Mouse (Mus musculus): ENCODE data around the gene Nek2. TPM values are rescaled to one million over a fixed set of nuclear protein-coding genes. Genes with fewer than 3 reads are reported as not detected.

The Nek2 gene
- total and polyA plus RNA-seq, 2 experiments = 0.28 to 0.46 TPM

DNA sequence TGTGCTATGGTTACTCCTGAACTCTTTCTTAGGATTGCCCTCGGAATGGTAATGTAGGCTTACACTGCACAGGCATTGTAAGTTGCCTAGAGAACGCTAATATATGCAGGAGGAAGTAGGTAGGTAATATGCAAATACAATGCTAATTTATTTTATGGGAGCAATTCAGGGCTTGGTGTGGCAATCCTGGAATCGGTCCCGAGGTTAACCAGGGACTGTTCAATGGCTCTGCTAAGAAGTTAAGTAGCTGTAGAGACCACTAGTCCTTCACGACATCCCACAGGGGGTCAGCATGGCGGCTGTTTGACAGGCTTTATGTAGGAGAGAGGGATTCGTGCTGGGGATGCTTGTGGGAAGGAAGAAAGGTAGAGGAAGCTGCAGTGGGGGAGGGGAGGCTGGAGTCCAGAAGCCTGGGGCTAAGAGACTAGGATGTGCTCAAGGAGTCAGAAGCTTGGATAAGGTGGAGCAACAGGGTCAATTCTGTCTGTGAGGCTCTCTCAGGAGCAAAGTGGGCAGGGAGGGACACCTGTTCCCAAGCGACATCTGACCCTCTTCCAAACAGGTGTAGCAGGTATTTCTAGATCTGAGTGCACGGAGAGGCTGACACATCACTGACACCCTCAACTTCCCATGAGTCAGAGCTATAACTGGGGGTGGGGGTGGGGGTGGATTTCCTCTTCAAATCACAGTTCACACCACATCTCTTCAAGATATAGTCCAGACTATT is 19.0 kb upstream of the Nek2 start:
- H3K4me3 ChIP-seq (ENCODE audit: insufficient read depth, low read depth, low read length) = no peak overlapping the region
- no peaks in the 10 kb centered on the region for H3K79me2 ChIP-seq (ENCODE audit: control insufficient read depth, insufficient read depth, low read length)
- TF ChIP-seq POLR2A (IDR thresholded peaks at IDR 0.05; ENCODE audit: extremely low read depth, insufficient read depth, low read length) (no peak), CTCF (IDR thresholded peaks at IDR 0.05; ENCODE audit: low read depth, low read length) (no peak)
- WGBS = 45% methylated on average over 9 of the region's 9 CpGs
- H3K27me3 ChIP-seq (ENCODE audit: control insufficient read depth, insufficient read depth, low read length) = no peaks in the 10 kb centered on the region
- peaks cover 12% of the 10 kb centered on the region for H3K4me1 ChIP-seq (ENCODE audit: control insufficient read depth, insufficient read depth, low read length)
- no peaks in the 10 kb centered on the region for H3K36me3 ChIP-seq (ENCODE audit: control insufficient read depth, insufficient read depth, low read length)
- peak; percentile 73 for DNase-seq (ENCODE audit: extremely low read depth, low read depth, low spot score)
- H3K27ac ChIP-seq (replicated peaks; ENCODE audit: insufficient read depth, low read depth, low read length) = no peak overlapping the region
- H3K9ac ChIP-seq (ENCODE audit: low read depth, low read length) = no peak overlapping the region

DNA sequence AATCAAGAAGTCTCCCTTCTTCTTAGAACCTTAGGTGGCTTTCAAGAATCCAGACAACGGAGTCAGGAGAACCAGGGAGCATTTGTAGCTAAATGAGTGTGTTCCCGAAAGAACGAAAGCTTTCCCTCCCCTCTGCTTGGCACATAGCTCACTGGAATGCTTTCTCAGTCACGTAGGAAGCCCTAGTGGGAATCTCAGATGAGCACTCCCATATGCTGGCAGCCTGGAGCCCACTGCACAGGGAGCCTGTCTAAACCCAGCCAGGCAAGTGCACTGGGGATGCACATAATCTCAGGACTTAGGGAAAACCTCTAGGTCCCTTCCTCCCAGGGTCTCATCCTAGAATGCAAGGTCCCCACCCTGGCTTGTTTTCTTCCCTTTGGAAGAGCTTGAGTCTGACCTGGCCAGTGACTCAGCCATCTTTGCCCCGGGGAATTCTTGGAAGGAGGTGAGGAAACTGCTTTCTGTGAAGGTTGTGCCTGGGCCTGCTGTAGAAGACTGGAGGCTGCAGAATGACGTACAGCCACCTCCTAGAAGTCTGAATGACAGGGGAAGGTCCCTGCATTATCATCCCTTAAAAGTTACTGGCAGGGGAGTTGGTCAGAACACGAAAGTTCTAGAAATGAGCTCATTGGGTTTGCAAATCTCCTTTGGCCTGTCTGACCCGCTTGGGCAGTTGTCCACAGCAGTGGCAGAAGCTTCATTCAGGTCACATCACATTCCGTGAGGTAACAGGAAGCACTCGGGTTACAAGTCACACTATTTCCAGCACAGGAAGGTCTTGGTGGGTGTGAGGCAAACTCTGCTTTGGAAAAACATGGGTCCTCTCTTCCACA is 18.2 kb upstream of the Nek2 start:
- peak; percentile 46 for DNase-seq (ENCODE audit: extremely low read depth, low read depth, low spot score)
- no peaks in the 10 kb centered on the region for H3K36me3 ChIP-seq (ENCODE audit: control insufficient read depth, insufficient read depth, low read length)
- no peak overlapping the region for H3K4me3 ChIP-seq (ENCODE audit: insufficient read depth, low read depth, low read length)
- H3K9ac ChIP-seq (ENCODE audit: low read depth, low read length) = no peak overlapping the region
- no peaks in the 10 kb centered on the region for H3K27me3 ChIP-seq (ENCODE audit: control insufficient read depth, insufficient read depth, low read length)
- TF ChIP-seq CTCF (IDR thresholded peaks at IDR 0.05; ENCODE audit: low read depth, low read length) (no peak), POLR2A (IDR thresholded peaks at IDR 0.05; ENCODE audit: extremely low read depth, insufficient read depth, low read length) (no peak)
- WGBS = 46% methylated on average over 10 of the region's 10 CpGs
- H3K27ac ChIP-seq (replicated peaks; ENCODE audit: insufficient read depth, low read depth, low read length) = no peak overlapping the region
- H3K79me2 ChIP-seq (ENCODE audit: control insufficient read depth, insufficient read depth, low read length) = no peaks in the 10 kb centered on the region
- peaks cover 12% of the 10 kb centered on the region for H3K4me1 ChIP-seq (ENCODE audit: control insufficient read depth, insufficient read depth, low read length)

DNA sequence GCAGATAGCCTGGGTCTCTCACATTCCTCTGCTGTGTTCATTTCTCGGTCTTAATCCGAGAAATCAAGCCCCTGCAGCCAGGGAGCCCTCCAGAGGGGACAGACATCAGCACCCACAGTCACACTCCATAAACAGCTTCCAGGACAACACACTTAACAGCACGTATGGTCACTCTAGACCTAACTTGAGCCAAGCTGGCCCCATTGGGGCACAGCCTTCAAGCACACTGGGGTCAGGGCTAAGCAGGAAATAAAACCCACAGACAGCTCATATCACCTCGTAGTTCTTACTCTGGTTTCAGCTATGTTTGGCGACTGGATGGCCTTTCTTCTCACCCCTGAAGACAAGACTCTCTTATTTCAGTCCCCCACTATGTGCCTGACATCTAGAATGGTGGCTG is 16.5 kb upstream of the Nek2 start:
- TF ChIP-seq POLR2A (IDR thresholded peaks at IDR 0.05; ENCODE audit: extremely low read depth, insufficient read depth, low read length) (no peak), CTCF (IDR thresholded peaks at IDR 0.05; ENCODE audit: low read depth, low read length) (no peak)
- H3K79me2 ChIP-seq (ENCODE audit: control insufficient read depth, insufficient read depth, low read length) = no peaks in the 10 kb centered on the region
- 83% methylated on average over 5 of the region's 5 CpGs for WGBS
- no peak for DNase-seq (ENCODE audit: extremely low read depth, low read depth, low spot score)
- no peaks in the 10 kb centered on the region for H3K27me3 ChIP-seq (ENCODE audit: control insufficient read depth, insufficient read depth, low read length)
- peaks cover 12% of the 10 kb centered on the region for H3K4me1 ChIP-seq (ENCODE audit: control insufficient read depth, insufficient read depth, low read length)
- H3K27ac ChIP-seq (replicated peaks; ENCODE audit: insufficient read depth, low read depth, low read length) = no peak overlapping the region
- no peak overlapping the region for H3K9ac ChIP-seq (ENCODE audit: low read depth, low read length)
- H3K36me3 ChIP-seq (ENCODE audit: control insufficient read depth, insufficient read depth, low read length) = no peaks in the 10 kb centered on the region
- H3K4me3 ChIP-seq (ENCODE audit: insufficient read depth, low read depth, low read length) = no peak overlapping the region

DNA sequence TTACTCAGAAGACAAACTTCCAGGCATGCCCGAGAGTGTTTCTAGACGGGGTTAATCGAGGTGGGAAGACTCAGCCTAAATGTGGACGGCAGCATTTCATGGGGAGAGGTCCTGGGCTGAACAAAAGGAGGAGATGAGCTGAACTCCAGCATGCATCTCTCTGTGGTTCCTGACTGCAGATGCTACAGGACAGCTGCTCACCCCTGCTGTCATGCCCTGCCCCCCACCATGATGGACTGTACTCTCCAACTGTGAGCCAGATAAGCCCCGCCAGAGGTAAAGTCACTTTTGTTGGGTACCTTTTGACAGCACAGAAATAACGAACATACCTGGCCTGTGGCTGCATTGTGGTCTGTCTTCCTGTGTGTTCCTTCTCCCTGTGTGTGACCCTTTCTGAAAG is 15.5 kb upstream of the Nek2 start:
- H3K4me1 ChIP-seq (ENCODE audit: control insufficient read depth, insufficient read depth, low read length) = peaks cover 12% of the 10 kb centered on the region
- 86% methylated on average over 6 of the region's 6 CpGs for WGBS
- H3K27ac ChIP-seq (replicated peaks; ENCODE audit: insufficient read depth, low read depth, low read length) = no peak overlapping the region
- TF ChIP-seq CTCF (IDR thresholded peaks at IDR 0.05; ENCODE audit: low read depth, low read length) (no peak), POLR2A (IDR thresholded peaks at IDR 0.05; ENCODE audit: extremely low read depth, insufficient read depth, low read length) (no peak)
- no peak for DNase-seq (ENCODE audit: extremely low read depth, low read depth, low spot score)
- H3K79me2 ChIP-seq (ENCODE audit: control insufficient read depth, insufficient read depth, low read length) = no peaks in the 10 kb centered on the region
- H3K9ac ChIP-seq (ENCODE audit: low read depth, low read length) = no peak overlapping the region
- H3K36me3 ChIP-seq (ENCODE audit: control insufficient read depth, insufficient read depth, low read length) = no peaks in the 10 kb centered on the region
- H3K4me3 ChIP-seq (ENCODE audit: insufficient read depth, low read depth, low read length) = no peak overlapping the region
- no peaks in the 10 kb centered on the region for H3K27me3 ChIP-seq (ENCODE audit: control insufficient read depth, insufficient read depth, low read length)

DNA sequence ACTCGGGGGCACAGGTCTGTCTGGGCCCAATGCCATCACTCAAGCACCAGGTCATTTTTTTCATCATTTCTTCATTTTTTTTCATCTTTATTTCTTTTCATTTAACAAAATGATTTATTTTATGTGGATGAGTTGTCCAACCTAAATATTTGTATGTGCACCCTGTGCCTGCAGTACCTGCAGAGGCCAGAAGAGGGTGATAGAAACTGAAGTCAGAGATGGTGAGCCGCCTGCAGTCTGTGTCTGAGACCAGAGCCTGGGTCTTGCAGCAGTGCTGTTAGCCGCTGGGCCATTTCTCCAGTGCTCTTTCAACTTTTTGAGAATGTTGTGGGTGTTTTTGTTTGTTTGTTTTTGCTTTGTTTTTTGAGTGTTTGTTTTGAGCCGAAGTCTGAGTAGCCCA is 14.5 kb upstream of the Nek2 start:
- no peak overlapping the region for H3K4me3 ChIP-seq (ENCODE audit: insufficient read depth, low read depth, low read length)
- H3K4me1 ChIP-seq (ENCODE audit: control insufficient read depth, insufficient read depth, low read length) = peaks cover 12% of the 10 kb centered on the region
- no peaks in the 10 kb centered on the region for H3K79me2 ChIP-seq (ENCODE audit: control insufficient read depth, insufficient read depth, low read length)
- H3K27me3 ChIP-seq (ENCODE audit: control insufficient read depth, insufficient read depth, low read length) = no peaks in the 10 kb centered on the region
- H3K27ac ChIP-seq (replicated peaks; ENCODE audit: insufficient read depth, low read depth, low read length) = no peak overlapping the region
- no peak for DNase-seq (ENCODE audit: extremely low read depth, low read depth, low spot score)
- WGBS = 97% methylated on average over 4 of the region's 4 CpGs
- TF ChIP-seq POLR2A (IDR thresholded peaks at IDR 0.05; ENCODE audit: extremely low read depth, insufficient read depth, low read length) (no peak), CTCF (IDR thresholded peaks at IDR 0.05; ENCODE audit: low read depth, low read length) (no peak)
- no peaks in the 10 kb centered on the region for H3K36me3 ChIP-seq (ENCODE audit: control insufficient read depth, insufficient read depth, low read length)
- no peak overlapping the region for H3K9ac ChIP-seq (ENCODE audit: low read depth, low read length)
